Mouse (Mus musculus): ENCODE results near the gene 4930452B06Rik. TPM values are rescaled to one million over a fixed set of nuclear protein-coding genes. Genes with fewer than 3 reads are reported as not detected.

The 4930452B06Rik gene
- total RNA-seq, 2 experiments from 2014 or later, result 6.0 to 7.3 TPM

DNA sequence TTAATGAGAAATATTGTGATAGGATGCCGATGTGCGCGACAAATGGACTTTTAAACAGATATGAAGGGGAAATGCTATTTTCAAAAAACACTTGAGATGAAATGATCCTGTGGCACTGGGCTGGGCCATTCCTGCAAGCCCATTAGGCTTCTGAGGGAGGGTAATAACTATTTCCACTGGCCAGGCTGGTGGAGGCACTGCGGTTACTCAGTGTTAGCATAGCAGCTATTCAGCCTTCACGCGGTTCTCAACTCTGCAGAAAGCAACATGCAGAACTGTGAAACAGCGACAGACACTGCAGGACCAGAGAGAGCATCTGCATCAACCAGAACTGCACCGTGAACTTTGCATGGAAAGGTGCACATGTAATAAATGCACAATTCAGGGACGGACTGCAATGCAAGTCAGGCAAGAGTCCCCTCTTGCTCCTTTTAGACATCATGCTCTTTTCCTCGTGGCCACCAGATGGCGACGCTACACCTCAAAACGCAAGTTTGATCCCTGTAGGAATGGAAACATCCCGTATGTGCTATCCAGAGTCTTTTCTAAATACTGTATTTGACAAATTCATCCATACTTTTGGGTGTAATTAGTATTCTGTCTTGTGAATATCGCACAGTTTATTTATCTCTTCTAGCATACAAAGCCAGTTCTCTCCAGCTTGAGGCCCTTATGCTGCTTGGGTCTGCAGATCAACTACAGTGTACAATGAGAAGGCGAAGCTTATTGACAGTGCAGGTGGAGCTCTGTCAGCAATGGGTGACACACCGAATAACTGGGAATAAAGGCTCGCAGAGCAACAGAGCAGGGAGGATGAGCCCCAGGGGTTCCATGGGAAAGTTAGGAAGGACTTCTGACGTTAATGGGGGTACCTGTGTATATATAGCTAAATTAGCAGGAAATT lies 205.6 kb downstream of the 4930452B06Rik start:
- peak; percentile 67 to 78 for DNase-seq (ENCODE audit: low spot score in 2 of 2)

DNA sequence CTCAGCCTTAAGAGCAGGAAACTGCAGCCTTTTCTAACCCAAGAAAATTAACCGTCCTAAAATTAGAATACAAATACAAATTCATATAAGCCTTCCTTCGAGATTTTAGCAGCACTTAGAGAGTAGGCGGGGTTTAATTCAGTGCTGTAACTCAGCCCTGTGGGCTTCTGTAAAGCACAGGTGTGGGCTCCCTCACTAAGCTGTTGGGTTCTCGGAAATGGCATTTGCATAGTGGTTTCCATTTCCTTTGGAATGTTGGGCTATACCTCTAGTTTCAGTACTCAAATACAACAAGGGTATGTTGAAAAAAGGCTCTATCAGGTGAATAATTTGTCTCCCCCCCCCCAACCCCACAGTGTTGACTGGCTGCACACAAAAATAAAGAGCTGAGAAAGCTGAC lies 206.3 kb downstream of the 4930452B06Rik start:
- DNase-seq (ENCODE audit: low spot score in 2 of 2), result no peak

DNA sequence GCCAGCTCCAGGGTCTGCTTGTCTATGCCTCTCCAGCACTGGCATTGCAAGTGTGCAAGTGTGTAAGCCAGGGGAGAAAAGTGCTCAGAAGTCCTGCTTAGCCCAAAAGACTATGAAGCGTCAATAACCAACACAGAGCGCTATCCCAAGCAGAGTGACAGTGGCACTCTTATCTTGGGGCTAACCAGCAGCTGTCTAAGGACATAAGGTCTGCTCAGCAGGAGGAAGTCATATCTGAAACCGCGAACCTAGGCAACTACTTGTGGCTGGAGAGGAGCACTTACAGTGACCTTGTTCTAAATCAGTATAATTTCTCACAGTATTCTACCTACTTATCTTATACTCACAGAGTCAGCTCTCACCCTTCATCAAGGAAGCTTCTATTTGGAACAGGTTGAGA lies 214.9 kb downstream of the 4930452B06Rik start:
- DNase-seq (ENCODE audit: low spot score in 2 of 2), result no peak

DNA sequence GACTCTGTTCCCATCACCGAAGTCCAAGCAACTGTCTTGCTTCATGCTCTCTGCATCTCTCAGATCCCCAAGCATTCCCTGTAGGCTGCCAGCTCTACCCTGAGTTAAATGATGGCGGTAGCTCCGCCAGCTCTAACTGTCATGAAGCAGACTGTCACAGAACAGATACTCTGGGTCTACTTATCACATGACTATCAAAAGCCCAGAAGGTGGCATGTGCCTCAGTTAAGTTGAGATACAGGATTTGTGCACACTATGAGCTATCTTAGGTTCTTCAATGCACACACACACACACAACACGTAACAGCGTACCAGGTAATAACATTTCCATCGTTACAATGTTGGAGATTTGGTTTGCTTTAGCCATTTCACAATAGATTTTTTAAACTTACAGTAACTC lies 215.7 kb downstream of the 4930452B06Rik start:
- DNase-seq (ENCODE audit: low spot score in 2 of 2), result no peak

DNA sequence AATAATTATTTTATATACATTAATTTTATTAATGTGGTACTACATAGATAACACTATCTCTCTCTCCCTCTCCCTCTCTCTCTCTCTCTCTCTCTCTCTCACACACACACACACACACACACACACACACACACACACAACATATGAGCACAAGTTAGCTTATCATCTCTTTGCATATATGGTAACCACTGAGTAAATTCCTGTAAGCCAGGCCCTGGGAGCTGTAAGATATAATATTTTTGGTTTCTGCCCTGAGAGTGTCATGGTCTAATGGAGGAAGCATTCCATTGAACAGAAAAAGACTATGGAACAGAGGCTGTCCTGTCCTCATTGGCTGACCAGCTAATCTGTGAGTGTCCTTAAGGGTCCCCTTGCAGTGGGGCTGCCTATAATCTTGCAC lies 216.7 kb downstream of the 4930452B06Rik start:
- DNase-seq (ENCODE audit: low spot score in 2 of 2), result no peak

DNA sequence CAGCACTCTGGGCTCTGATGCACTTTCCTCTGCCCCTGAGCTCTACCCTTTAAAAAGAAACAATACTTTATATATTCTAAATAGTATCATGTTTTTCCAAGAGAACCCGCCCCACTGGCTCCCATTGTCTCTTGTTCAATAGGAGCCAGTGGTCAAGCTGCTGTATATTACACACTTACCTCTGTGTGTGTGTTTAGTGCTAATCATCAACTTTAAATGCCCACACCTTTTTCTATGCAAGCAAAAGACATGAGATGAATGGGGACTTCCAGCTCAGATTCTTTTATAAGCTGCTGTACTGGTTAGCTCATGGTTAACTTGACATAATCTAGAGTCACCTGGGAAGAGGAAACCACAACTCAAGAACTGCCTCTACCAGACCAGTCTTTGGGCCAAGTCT lies 218.7 kb downstream of the 4930452B06Rik start:
- DNase-seq (ENCODE audit: low spot score in 2 of 2), result no peak

DNA sequence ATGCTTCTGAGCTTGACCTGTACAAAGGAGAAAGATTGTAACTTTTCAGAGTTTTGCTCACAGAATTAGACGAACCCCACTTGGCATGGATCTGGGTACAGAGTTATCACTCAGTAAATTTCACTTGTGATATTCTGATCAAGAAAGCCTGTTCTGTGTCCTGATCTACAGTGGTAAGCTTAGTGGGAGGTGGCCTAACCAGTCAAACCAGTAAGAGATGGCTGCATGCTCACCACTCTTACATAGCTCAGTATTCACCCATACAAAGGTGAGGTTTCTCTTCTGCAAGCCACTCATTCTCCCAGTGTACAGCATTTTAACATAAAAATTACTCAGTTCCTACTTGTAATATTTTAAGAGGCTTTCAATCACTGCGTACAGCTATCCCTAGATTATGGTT lies 221.7 kb downstream of the 4930452B06Rik start:
- DNase-seq (ENCODE audit: low spot score in 2 of 2), result no peak

DNA sequence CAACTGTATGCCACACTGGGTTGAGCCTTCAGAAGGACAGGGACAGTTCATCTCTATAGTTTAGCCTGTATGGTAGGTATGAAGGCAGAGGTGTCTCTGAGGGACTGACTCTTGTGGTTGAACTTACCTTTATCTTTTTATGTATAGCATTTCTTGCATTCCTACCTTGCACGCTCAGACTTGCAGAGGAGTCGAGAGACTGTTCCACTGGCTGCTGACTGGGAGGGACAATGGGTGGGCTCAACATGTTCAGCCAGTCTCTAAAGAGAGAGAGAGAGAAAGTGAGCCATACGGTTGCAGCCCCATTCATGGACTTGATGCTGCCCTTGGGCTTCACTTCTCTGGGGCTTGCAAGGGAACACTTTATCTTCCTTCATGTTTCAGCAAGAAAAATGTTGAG lies 223.3 kb downstream of the 4930452B06Rik start:
- no peak for DNase-seq (ENCODE audit: low spot score in 2 of 2)

DNA sequence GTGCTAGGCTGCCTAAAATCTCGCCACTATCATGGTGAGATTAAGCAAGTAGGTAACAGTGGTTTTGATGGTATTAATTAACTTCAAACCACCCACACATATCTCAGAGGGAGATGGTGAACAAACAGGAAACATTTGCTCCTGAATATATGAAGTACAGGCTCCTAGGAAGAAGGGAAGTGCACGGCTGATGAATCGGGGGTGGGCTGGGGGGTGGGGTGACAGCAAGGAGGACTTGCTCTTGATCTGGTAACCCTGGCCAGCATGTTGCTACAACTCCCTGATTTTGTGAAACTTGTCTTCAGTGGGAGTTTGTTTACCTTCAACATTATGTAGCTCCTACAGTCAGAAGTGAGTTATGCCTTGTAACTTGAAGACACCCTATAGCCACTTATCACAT lies 224.4 kb downstream of the 4930452B06Rik start:
- DNase-seq (ENCODE audit: low spot score in 2 of 2), result no peak

DNA sequence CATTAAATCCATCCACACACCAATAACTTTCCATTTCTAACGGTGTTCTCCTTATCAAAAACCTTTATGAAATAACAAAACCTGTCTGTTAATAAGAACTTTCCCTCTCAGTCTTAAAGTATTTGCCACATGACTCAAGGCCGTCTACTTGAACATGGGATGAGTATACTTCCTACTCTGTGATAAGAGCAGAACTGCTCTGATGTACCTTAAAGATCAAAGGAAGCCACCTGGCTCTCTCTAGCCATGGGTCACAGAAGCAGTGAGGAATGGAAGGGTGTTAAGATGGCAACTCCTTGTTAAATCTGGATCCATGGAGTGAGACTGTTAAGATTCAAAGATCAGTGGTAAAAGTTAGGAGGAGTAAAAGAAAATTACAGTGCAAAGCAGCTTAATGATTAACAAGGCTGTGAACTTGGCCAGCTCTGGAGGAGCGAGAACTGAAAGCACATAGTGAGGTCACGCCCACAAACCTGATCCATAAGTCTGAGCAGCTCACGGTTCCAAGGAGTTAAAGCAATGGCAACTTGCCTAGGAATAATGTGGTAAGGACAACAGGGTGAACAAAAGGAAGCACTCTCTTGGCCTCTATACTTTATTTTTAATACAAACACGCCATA lies 235.3 kb downstream of the 4930452B06Rik start:
- DNase-seq (ENCODE audit: low spot score in 2 of 2), result no peak

DNA sequence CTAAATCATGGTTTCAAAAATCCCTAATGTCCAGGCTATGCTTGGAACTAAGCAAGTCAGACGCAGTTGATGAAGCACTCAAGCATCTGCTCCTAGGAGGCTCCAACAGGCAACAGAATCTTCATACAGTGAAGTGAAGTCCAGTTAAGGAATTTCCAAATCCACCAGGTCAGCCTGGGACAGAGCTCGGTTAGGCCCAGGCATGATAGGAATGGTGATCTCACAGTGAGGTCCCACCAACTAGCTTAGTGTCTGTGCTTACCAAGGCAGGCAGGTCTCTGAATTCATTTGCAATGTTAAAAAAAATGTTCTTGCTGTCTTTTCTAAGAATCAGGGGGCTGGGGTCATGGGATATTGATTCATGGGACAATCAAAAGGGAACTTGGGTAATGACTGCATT lies 236.3 kb downstream of the 4930452B06Rik start:
- no peak for DNase-seq (ENCODE audit: low spot score in 2 of 2)

DNA sequence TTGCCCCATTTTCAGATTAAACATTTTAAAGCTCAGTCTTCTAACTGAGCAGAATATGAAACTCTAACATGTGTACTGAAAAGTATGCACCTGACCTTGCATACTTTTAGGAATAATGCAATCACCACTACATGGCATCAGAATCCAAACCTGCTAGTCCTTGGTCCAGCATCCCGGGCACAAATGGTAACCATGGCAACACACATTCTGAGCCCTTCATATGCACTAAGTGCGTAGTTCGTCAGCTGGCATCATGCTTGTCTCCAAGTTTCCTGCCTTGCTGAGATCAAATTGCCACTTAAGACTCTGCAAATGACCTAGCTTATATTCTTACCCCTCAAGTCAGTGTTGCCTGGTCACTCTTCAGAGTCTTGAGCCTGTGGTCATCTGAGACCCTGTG lies 243.2 kb downstream of the 4930452B06Rik start:
- no peak for DNase-seq (ENCODE audit: low spot score in 2 of 2)

DNA sequence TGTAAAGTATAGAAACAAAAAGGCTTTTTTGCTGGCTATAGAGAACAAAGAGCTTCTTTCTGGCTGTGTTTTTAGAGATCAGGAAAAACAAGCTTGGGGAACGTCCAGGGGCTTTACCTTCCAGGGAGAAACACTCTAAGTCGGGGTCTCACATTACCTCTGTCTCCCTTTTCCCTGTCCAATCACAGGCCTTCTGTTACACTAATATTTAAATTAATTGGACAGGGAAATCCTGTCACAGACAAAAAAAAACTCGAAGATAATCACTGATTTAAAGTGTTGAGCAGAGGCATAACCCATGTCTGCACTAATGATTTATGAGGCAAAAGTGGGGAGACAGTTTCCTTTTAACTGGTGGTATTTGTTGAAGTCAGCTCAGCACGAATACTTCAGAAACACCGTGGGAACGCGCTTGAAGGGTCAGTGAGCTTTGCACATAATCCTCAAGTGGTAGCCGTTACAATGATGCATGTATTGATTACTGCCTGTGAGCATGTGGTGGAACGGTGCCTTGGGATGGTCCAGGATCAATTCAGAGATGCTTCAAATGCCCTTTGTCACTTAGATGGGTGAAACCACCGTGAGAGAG lies 244.7 kb downstream of the 4930452B06Rik start:
- DNase-seq (ENCODE audit: low spot score in 2 of 2), result no peak

DNA sequence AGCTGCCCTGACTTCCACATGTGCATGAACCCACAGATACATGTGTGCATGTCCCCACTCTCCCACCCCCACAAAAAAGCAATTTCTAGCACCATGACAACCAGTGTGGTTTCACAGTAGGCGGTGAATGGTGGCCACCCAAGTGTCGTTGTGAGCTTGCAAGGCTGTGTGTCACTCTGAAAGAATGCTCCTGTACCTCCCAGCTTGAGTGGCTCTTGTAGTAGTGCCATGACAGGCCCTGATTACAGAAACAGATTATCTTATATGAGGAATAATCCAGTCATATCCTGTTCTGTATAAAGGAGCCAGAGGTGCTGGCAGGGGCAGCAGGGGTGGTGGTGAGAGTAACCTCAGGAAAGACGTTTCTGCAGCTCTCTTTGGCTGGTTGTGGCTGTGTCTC lies 247.4 kb downstream of the 4930452B06Rik start:
- DNase-seq (ENCODE audit: low spot score in 2 of 2), result no peak

DNA sequence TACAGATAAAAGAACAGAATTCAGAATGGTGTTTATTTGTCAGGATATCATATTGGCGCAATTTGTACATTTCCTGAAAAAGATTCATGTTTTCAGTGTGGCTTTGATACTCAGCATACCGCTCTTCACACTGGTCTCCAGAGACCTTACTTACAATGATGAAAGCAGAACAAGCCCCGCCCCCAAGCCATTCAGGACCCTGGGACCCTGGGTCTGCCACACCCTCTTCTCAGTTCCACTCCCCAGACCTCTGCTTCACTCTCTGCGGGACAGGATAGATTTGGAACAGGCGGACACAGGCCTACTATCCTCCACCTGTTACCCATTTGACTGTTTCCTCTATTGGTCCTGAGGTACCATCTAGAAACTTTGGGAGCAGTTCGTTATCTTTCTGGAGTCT lies 260.1 kb downstream of the 4930452B06Rik start:
- DNase-seq (ENCODE audit: low spot score in 2 of 2), result no peak

DNA sequence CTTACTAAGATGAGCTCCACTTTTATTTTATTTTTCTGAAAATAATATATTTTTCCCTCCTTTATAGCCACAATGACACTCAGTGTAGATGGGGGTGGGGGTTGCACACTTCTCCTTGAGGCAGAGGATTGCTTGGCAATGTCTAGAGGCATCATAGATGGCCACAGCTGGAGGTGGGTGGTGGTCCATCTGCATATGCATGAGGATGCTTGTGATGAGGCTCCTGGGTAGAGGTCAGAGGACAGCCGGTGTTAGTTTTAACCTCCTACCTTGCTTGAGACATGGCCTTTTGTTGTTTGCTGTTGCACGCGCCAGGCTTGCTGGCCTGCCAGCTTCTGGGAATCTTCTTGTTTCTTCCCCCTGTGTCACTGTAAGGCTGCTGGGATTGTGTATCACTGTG lies 262.7 kb downstream of the 4930452B06Rik start:
- no peak for DNase-seq (ENCODE audit: low spot score in 2 of 2)

DNA sequence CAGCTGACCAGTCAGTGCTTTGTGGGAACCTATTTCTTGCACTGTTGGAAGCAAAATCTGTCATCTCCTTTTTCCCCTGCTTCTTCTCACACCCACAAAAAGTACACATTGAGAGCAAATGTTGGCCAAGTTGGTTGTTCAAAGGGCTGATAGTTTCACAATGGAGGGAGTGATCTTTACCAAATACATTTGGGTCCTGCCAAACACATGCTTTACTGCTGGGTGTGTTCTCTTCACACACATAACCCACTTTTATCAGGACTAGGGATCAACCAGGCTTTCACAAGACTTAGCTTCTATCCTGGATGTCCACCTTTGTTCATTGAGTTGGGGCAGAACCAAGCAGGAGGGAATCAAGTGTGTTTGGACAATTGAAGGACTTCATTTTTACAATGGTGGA lies 267.5 kb downstream of the 4930452B06Rik start:
- DNase-seq (ENCODE audit: low spot score in 2 of 2), result no peak

DNA sequence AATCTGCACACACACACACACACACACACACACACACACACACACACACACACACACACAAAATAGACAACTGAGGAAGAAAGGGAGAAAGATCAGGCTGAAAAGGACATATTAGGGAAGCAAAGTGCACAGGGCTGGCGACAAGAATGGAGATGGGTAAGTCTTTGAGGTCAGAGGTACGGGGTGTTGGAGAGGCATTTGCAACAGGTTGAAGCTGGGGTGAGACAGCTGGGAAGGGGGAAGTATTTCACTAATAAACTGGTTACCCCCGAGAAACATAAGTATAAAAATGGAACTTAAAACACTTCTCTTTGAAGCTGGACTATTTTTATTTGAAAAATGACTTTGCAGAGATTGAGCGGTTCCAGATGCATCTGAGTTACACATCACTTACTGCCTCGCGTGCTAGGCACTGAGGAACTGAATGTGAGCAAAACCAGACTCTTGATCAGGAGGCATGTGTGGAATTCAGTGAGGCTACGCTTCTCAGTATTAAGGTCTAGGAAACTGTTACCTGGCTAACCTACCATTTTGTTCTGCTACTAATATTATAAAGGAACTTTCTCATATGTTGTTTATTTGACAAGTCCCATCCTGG lies 270.3 kb downstream of the 4930452B06Rik start:
- DNase-seq (ENCODE audit: low spot score in 2 of 2), result no peak

DNA sequence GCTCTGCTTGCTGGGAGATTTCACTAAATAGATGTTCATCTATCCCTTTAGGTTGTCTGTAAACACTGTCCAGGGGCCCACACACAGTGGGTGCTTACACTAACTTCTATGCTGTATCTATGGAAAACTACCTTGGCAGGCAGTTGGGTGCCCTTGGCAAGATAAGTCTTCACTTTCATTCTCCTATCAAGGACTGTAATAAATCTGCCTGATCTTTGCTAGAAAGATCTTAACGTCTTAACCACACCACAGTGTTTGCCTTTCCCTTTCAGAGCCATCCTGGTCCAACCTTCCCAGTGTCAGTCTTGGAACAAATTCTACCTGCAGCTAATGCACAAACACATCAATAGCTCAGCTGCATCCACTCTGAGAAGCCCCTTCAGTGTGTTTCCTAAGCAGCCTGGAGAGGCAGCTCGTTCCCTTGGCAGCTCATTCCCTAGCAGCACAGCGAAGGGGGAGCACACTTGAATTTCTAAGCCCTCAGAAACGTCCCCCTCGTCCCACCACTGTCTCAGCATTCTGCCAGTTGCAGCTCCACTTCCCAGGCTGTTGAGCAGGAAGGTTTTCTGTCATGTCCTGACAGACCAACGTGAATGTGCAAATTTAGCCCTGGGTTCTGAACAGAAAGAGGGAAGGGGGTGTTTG lies 273.7 kb downstream of the 4930452B06Rik start:
- peak; percentile 16 to 19 for DNase-seq (ENCODE audit: low spot score in 2 of 2)

Measured in layer of hippocampus, postnatal 14 days (tissue).